Mouse (Mus musculus): ENCODE measurements around the gene Prkcd.

- TF ChIP-seq CTCF (IDR thresholded peaks at IDR 0.05; ENCODE audit: borderline replicate concordance, insufficient read depth, low read depth, low read length) (no peak), POLR2A (IDR thresholded peaks at IDR 0.05; ENCODE audit: borderline replicate concordance, insufficient read depth, low read length) (no peak)
These were observed 5.8 kb upstream of the Prkcd start for GRCm38 (mm10) chr14:30631834-30632233.
